Mouse (Mus musculus) midbrain, embryonic 11.5 days (tissue): ENCODE measurements around the gene Cpa4. TPM values are rescaled to one million over a fixed set of nuclear protein-coding genes. Genes with fewer than 3 reads are reported as not detected.

ENCODE experiments used
- ATAC-seq: fragments of 200-750 bp; cut with Nextera tagmentation; 2 replicates; pipeline ENCODE4 v1.8.0; 2017; ENCODE audit warnings: moderate TSS enrichment, moderate library complexity; ENCODE audit not compliant: low FRiP score
- DNase-seq: peaks from one replicate; pipeline ENCODE4 v3.0.0; 2015; ENCODE audit warnings: low spot score; ENCODE audit errors: missing footprints
- H3K27ac ChIP-seq: fragments of 300-500 bp; sonication (generic); 2 replicates; pipeline ENCODE4 v1.5.1; 2014; ENCODE audit warnings: low read depth, low read length
- H3K27me3 ChIP-seq: fragments of 300-500 bp; sonication (generic); 2 replicates; pipeline ENCODE4 v1.6.1; 2014; ENCODE audit warnings: mild to moderate bottlenecking, low read length, moderate library complexity, mixed read lengths; ENCODE audit not compliant: control insufficient read depth, insufficient read depth
- H3K36me3 ChIP-seq: fragments of 300-500 bp; sonication (generic); 2 replicates; pipeline ENCODE4 v1.6.1; 2014; ENCODE audit warnings: mild to moderate bottlenecking, low read length, moderate library complexity, mixed read lengths; ENCODE audit not compliant: control insufficient read depth, insufficient read depth
- H3K4me1 ChIP-seq: fragments of 300-500 bp; sonication (generic); 2 replicates; pipeline ENCODE4 v1.6.1; 2014; ENCODE audit warnings: low read length; ENCODE audit not compliant: control insufficient read depth, insufficient read depth
- H3K4me2 ChIP-seq: fragments of 300-500 bp; sonication (generic); 2 replicates; pipeline ENCODE4 v1.6.1; 2014; ENCODE audit warnings: mild to moderate bottlenecking, moderate library complexity
- H3K4me3 ChIP-seq: fragments of 300-500 bp; sonication (generic); 2 replicates; pipeline ENCODE4 v1.5.1; 2014; ENCODE audit warnings: low read depth, low read length
- H3K9ac ChIP-seq: fragments of 300-500 bp; sonication (generic); 2 replicates; pipeline ENCODE4 v1.6.1; 2014; ENCODE audit warnings: low read length
- H3K9me3 ChIP-seq: fragments of 300-500 bp; sonication (generic); 2 replicates; pipeline ENCODE4 v1.6.1; 2016; ENCODE audit warnings: low read length; ENCODE audit not compliant: control insufficient read depth
- WGBS: fragments of 180-500 bp; shearing (Covaris S2); extraction: QIAGEN DNeasy Blood & Tissue Kit; methylation state at CpG from one replicate; pipeline ENCODE4 v1.1.7; 2014; 5-methylcytosine and 5-hydroxymethylcytosine counted together
- polyA plus RNA-seq: library from polyadenylated mRNA; unstranded; fragments of >200 nt; fragmentation: Nextera tagmentation; extraction: Ambion mirVana; gene quantifications from 2 replicates; pipeline ENCODE4 v1.2.1, GENCODE M21; 2014

Cpa4 gene
- 2.1 and 2.2 TPM in 2 replicates for polyA plus RNA-seq

GRCm38 (mm10) chr6:30568069-30568468, at the start of gene Cpa4:
TSS of gene Cpa4 (plus strand) at chr6:30568369.
- no peaks in the 10 kb centered on the region for H3K9me3 ChIP-seq
- no peaks in the 10 kb centered on the region for H3K36me3 ChIP-seq
- DNase-seq (no peak), ATAC-seq (no peak)
- 71% methylated on average over 5 of the region's 5 CpGs for WGBS
- no peak within 1 kb of the TSS for H3K4me3 ChIP-seq
- H3K4me1 ChIP-seq: peaks cover 8% of the 10 kb centered on the region
- no peak within 1 kb of the TSS for H3K27ac ChIP-seq
- no peak within 1 kb of the TSS for H3K4me2 ChIP-seq
- H3K27me3 ChIP-seq: no peaks in the 10 kb centered on the region
- no peak within 1 kb of the TSS for H3K9ac ChIP-seq

- ATAC-seq: no peak
- WGBS: 71% methylated on average over 11 of the region's 11 CpGs
- H3K27ac ChIP-seq: no peak overlapping the region
Observed at GRCm38 (mm10) chr6:30520400-30520799, 47.8 kb upstream of the Cpa4 start.

GRCm38 (mm10) chr6:30525456-30526332, 42.5 kb upstream of the Cpa4 start:
- peaks cover 9% of the 10 kb centered on the region for H3K4me1 ChIP-seq
- ATAC-seq (no peak), DNase-seq (peak; percentile 87)
- H3K4me3 ChIP-seq: no peak overlapping the region
- no peaks in the 10 kb centered on the region for H3K9me3 ChIP-seq
- 0 out of 2 replicates have a peak overlapping the region, but pooled peaks have one; percentile 20 for H3K9ac ChIP-seq
- no peak overlapping the region for H3K4me2 ChIP-seq
- no peaks in the 10 kb centered on the region for H3K27me3 ChIP-seq
- peak overlapping the region; percentile 48; the same call in 1 of the 2 replicates for H3K27ac ChIP-seq
- H3K36me3 ChIP-seq: no peaks in the 10 kb centered on the region
- WGBS: 61% methylated on average over 7 of the region's 7 CpGs

More at GRCm38 (mm10) chr6:30520400-30520799, 47.8 kb upstream of the Cpa4 start:
- Histone ChIP-seq H3K9me3 (no peaks in the 10 kb centered on the region), H3K4me1 (0 out of 2 replicates have a peak, but pooled peaks cover under 1% of the 10 kb centered on the region), H3K9ac (no peak overlapping the region), H3K4me3 (no peak overlapping the region), H3K36me3 (no peaks in the 10 kb centered on the region), H3K27me3 (no peaks in the 10 kb centered on the region), H3K4me2 (no peak overlapping the region)
- no peak for DNase-seq

- Histone ChIP-seq H3K4me3 (no peak overlapping the region), H3K27me3 (no peaks in the 10 kb centered on the region), H3K4me1 (peaks cover 9% of the 10 kb centered on the region), H3K4me2 (peak overlapping the region; percentile 19; the same call in 1 of the 2 replicates), H3K9me3 (no peaks in the 10 kb centered on the region), H3K36me3 (no peaks in the 10 kb centered on the region), H3K27ac (peak overlapping the region; percentile 78), H3K9ac (peak overlapping the region; percentile 52)
- WGBS: 10% methylated on average over 19 of the region's 19 CpGs
- ATAC-seq: peak; percentile 79
- DNase-seq: peak; percentile 95
Observed at GRCm38 (mm10) chr6:30526586-30527515, 41.3 kb upstream of the Cpa4 start.

GRCm38 (mm10) chr6:30528800-30529199, 39.4 kb upstream of the Cpa4 start:
- Histone ChIP-seq H3K27ac (no peak overlapping the region), H3K36me3 (no peaks in the 10 kb centered on the region), H3K4me3 (no peak overlapping the region), H3K4me1 (peaks cover 9% of the 10 kb centered on the region), H3K9ac (no peak overlapping the region), H3K4me2 (no peak overlapping the region), H3K27me3 (no peaks in the 10 kb centered on the region), H3K9me3 (no peaks in the 10 kb centered on the region)
- ATAC-seq (no peak), DNase-seq (no peak)
- WGBS: 72% methylated on average over 6 of the region's 6 CpGs

GRCm38 (mm10) chr6:30535340-30535739, 32.8 kb upstream of the Cpa4 start:
- Histone ChIP-seq H3K27ac (no peak overlapping the region), H3K9me3 (no peaks in the 10 kb centered on the region), H3K27me3 (no peaks in the 10 kb centered on the region), H3K36me3 (no peaks in the 10 kb centered on the region), H3K4me2 (no peak overlapping the region), H3K4me1 (no peaks in the 10 kb centered on the region), H3K4me3 (no peak overlapping the region), H3K9ac (no peak overlapping the region)
- DNase-seq: peak; percentile 67
- ATAC-seq: no peak
- WGBS: 35% methylated on average over 3 of the region's 3 CpGs

GRCm38 (mm10) chr6:30538240-30538639, 29.9 kb upstream of the Cpa4 start:
- no peak overlapping the region for H3K4me2 ChIP-seq
- no peak overlapping the region for H3K4me3 ChIP-seq
- no peaks in the 10 kb centered on the region for H3K27me3 ChIP-seq
- H3K4me1 ChIP-seq: 0 out of 2 replicates have a peak, but pooled peaks cover 2% of the 10 kb centered on the region
- H3K9ac ChIP-seq: no peak overlapping the region
- DNase-seq (peak; percentile 85), ATAC-seq (no peak)
- 64% methylated on average over 10 of the region's 10 CpGs for WGBS
- H3K9me3 ChIP-seq: no peaks in the 10 kb centered on the region
- no peaks in the 10 kb centered on the region for H3K36me3 ChIP-seq
- no peak overlapping the region for H3K27ac ChIP-seq

- 0 out of 2 replicates have a peak, but pooled peaks cover 2% of the 10 kb centered on the region for H3K4me1 ChIP-seq
- H3K27ac ChIP-seq: no peak overlapping the region
- H3K36me3 ChIP-seq: no peaks in the 10 kb centered on the region
- ATAC-seq: no peak
- no peaks in the 10 kb centered on the region for H3K9me3 ChIP-seq
- H3K9ac ChIP-seq: no peak overlapping the region
- H3K27me3 ChIP-seq: no peaks in the 10 kb centered on the region
- no peak overlapping the region for H3K4me2 ChIP-seq
- WGBS: 83% methylated on average over 5 of the region's 5 CpGs
- DNase-seq: peak; percentile 26
- H3K4me3 ChIP-seq: no peak overlapping the region
Observed at GRCm38 (mm10) chr6:30538800-30539199, 29.4 kb upstream of the Cpa4 start.
